Mouse (Mus musculus): ENCODE measurements around the gene Fam107b. TPM values are rescaled to one million over a fixed set of nuclear protein-coding genes. Genes with fewer than 3 reads are reported as not detected.
A peak's percentile ranks its signal among the peaks of the same experiment; 100 is the strongest.

Gene Fam107b
- polyA plus RNA-seq, 1 experiment from 2014 or later: 38.7 TPM

DNA sequence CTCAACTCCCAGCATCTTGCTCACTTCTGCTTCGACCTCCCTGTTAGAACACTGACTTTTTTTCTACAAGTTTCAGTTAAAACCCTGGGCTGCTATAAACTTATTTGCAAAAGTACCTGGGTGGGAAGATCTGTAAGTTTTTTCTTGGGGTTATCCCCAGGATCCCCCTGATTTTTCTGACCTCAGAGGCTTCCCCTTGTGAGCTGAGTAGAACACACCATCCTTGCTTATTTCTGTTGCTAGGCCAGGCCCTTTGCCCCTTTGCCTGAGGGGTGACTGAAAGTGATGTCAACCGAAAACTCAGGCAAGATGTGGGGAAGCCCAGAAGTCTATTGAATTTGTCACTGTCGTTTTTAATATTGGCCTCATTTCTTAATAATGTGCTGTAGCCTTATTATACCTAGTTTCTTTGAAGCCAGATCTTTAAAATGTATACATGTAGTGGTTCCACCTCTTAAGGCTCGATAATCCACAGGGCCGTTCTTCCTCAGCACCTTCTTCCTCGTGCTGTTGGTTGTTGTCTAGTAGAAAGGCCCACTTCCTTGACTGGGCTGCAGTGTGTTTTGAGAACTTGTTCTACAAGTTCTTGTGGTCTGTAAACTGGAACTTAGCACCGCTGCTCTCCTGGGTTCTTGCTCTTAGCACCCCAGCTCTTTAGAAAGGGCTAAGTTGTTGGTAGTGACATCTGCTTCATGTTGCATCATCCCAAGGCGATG, 153.3 kb downstream of the Fam107b start:
- H3K36me3 ChIP-seq (replicated peaks; ENCODE audit: control insufficient read depth, insufficient read depth): no peaks in the 10 kb centered on the region
- no peak overlapping the region for H3K9ac ChIP-seq
- H3K4me2 ChIP-seq (replicated peaks): no peak overlapping the region
- no peak overlapping the region for H3K27ac ChIP-seq
- no peaks in the 10 kb centered on the region for H3K27me3 ChIP-seq (ENCODE audit: control insufficient read depth, insufficient read depth, low read length)
- 85% methylated on average over 8 of the region's 8 CpGs for WGBS
- ATAC-seq (ENCODE audit: low FRiP score) (no peak), DNase-seq (ENCODE audit: low spot score) (no peak)
- peaks cover 4% of the 10 kb centered on the region; the same call in 1 of the 2 replicates for H3K4me1 ChIP-seq (replicated peaks; ENCODE audit: control insufficient read depth, insufficient read depth, low read length)
- H3K4me3 ChIP-seq (replicated peaks; ENCODE audit: low read length): no peak overlapping the region
- H3K9me3 ChIP-seq (ENCODE audit: control insufficient read depth, low read length): no peaks in the 10 kb centered on the region

DNA sequence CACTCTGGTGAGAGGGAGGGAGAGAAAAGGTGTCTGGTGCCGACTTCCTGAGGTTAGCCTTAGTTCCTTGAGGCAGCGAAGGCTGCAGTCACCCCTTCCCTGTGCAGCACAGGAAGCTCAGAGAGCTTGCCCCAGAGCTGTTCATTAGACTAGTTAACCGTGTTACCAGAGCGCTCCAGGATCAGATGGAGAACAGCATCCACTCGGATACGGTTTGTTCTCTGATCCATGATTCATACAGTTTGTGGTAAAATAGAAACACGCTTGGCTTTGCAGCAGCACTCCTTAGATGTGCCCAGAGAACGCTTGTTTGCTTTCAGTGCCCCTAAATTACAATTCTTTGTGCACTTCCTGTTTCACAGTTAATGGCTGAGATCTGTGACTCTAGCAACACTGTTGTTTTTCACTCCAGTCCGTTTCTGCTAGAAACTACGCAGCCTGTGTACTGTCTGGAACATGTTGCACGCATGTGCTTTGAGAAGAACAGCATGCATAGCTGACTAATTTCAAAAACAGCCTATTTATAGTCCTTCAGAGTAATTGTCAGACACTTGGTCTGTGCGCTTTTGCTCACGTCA, 156.3 kb downstream of the Fam107b start:
- DNase-seq (ENCODE audit: low spot score) (no peak), ATAC-seq (ENCODE audit: low FRiP score) (no peak)
- Histone ChIP-seq H3K4me3 (replicated peaks; ENCODE audit: low read length) (no peak overlapping the region), H3K9me3 (ENCODE audit: control insufficient read depth, low read length) (no peaks in the 10 kb centered on the region), H3K4me1 (replicated peaks; ENCODE audit: control insufficient read depth, insufficient read depth, low read length) (peaks cover 4% of the 10 kb centered on the region), H3K9ac (no peak overlapping the region), H3K4me2 (replicated peaks) (no peak overlapping the region), H3K27me3 (ENCODE audit: control insufficient read depth, insufficient read depth, low read length) (no peaks in the 10 kb centered on the region), H3K27ac (no peak overlapping the region), H3K36me3 (replicated peaks; ENCODE audit: control insufficient read depth, insufficient read depth) (no peaks in the 10 kb centered on the region)
- 74% methylated on average over 13 of the region's 13 CpGs for whole genome bisulfite sequencing

DNA sequence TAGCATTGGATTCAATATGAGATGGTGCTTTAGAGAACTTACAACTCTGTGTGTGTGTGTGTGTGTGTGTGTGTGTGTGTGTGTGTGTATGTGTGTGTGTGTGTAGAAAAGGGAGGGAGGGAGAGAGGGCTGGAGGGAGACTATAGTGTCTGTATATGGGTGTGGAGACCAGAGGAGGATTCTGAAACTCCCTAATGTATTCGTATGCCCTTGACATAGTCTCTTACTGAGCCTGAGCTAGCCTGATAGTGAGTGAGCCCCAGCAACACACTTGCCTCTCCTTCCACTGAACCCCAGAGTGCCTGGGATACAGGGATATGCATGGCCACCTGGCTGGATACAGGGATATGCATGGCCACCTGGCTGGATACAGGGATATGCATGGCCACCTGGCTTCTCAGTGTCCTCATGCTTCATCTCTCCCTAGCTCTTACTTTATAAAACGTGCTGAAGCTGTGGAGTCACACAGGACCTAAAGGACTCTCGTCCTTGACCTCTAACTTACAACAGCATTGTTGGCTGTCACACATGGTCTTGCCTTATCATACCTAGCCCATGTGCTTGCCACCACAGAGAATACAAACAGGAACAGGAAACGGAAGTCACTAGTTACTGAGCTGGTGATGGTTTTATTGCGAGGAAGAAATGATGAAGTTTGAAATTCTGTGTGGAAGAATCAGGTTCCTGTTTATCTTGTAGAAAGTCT, 157.1 kb downstream of the Fam107b start:
- Histone ChIP-seq H3K4me2 (replicated peaks) (no peak overlapping the region), H3K27ac (no peak overlapping the region), H3K9ac (no peak overlapping the region), H3K4me3 (replicated peaks; ENCODE audit: low read length) (no peak overlapping the region), H3K36me3 (replicated peaks; ENCODE audit: control insufficient read depth, insufficient read depth) (no peaks in the 10 kb centered on the region), H3K27me3 (ENCODE audit: control insufficient read depth, insufficient read depth, low read length) (no peaks in the 10 kb centered on the region), H3K9me3 (ENCODE audit: control insufficient read depth, low read length) (no peaks in the 10 kb centered on the region), H3K4me1 (replicated peaks; ENCODE audit: control insufficient read depth, insufficient read depth, low read length) (peaks cover 7% of the 10 kb centered on the region)
- WGBS: 86% methylated on average over 5 of the region's 5 CpGs
- ATAC-seq (ENCODE audit: low FRiP score) (no peak), DNase-seq (ENCODE audit: low spot score) (no peak)

DNA sequence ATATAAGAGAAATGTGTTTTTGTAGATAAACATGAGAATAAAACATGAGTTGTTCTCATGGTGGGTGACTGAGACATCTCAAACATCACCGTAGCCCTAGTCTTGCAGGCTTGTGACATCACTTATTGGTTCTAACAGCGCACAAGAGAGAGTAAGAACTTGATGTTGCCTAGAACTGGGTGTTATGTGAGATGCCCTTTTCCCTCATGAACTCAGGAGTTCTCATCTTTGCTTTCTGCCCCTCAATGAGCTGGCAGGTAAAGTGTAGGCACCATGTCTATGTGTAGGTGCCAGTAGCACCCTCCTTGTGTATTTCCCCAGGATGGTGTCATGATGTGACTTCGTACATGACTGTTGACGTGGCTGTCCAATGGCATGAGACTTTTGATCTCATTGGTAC, 157.8 kb downstream of the Fam107b start:
- Histone ChIP-seq H3K36me3 (replicated peaks; ENCODE audit: control insufficient read depth, insufficient read depth) (no peaks in the 10 kb centered on the region), H3K27me3 (ENCODE audit: control insufficient read depth, insufficient read depth, low read length) (no peaks in the 10 kb centered on the region), H3K4me3 (replicated peaks; ENCODE audit: low read length) (no peak overlapping the region), H3K4me2 (replicated peaks) (no peak overlapping the region), H3K4me1 (replicated peaks; ENCODE audit: control insufficient read depth, insufficient read depth, low read length) (peaks cover 11% of the 10 kb centered on the region), H3K27ac (no peak overlapping the region), H3K9ac (no peak overlapping the region), H3K9me3 (ENCODE audit: control insufficient read depth, low read length) (no peaks in the 10 kb centered on the region)
- DNase-seq (ENCODE audit: low spot score) (no peak), ATAC-seq (ENCODE audit: low FRiP score) (no peak)
- WGBS: 97% methylated on average over 4 of the region's 4 CpGs

DNA sequence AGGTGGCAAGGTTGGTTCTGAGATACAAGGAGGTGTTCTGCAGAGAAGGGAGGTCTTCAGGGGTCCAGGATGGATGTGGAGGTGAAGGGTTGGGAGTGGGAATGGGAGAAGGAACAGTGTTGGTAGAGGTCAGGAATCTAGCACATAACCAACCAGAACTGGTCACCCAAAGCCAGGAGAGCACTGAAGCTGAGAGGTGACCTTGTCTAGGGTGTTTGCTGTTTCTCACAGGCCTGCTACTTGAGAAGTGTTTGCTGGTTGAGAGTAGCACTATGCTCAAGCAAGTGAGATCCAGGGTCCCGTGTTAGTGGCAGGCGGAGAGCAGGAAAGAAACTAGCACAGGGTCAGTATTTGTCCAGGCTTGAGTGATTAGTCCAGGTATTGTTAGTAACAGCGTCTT, 159.3 kb downstream of the Fam107b start:
- H3K36me3 ChIP-seq (replicated peaks; ENCODE audit: control insufficient read depth, insufficient read depth): no peaks in the 10 kb centered on the region
- no peak overlapping the region for H3K27ac ChIP-seq
- no peak overlapping the region for H3K4me2 ChIP-seq (replicated peaks)
- no peak overlapping the region for H3K4me3 ChIP-seq (replicated peaks; ENCODE audit: low read length)
- WGBS: 89% methylated on average over 3 of the region's 3 CpGs
- ATAC-seq (ENCODE audit: low FRiP score): no peak
- H3K9ac ChIP-seq: no peak overlapping the region
- peaks cover 11% of the 10 kb centered on the region for H3K4me1 ChIP-seq (replicated peaks; ENCODE audit: control insufficient read depth, insufficient read depth, low read length)
- H3K9me3 ChIP-seq (ENCODE audit: control insufficient read depth, low read length): no peaks in the 10 kb centered on the region
- DNase-seq (ENCODE audit: low spot score): no peak
- no peaks in the 10 kb centered on the region for H3K27me3 ChIP-seq (ENCODE audit: control insufficient read depth, insufficient read depth, low read length)

DNA sequence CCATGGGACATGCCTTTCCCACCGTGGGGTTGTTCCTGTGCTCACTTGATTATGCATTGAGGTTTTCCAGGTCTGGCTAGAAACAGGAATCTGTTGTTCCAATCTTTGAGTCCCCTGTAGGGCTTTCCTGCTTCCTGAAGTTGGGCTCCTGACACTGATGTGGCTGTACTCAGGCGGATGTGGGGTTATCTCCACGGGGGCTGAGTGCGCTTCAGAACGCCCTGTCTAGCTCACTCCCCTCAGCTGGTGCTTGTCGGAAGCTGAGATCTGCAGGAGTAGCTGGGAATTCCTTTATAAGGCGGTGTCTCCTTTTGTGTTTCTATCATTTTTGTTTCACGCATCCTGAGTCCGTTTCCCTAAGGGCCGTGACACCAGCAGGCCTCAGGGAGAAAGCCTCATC, 160.5 kb downstream of the Fam107b start:
- H3K36me3 ChIP-seq (replicated peaks; ENCODE audit: control insufficient read depth, insufficient read depth): no peaks in the 10 kb centered on the region
- no peaks in the 10 kb centered on the region for H3K27me3 ChIP-seq (ENCODE audit: control insufficient read depth, insufficient read depth, low read length)
- no peak overlapping the region for H3K4me2 ChIP-seq (replicated peaks)
- peaks cover 11% of the 10 kb centered on the region for H3K4me1 ChIP-seq (replicated peaks; ENCODE audit: control insufficient read depth, insufficient read depth, low read length)
- H3K9ac ChIP-seq: no peak overlapping the region
- no peak overlapping the region for H3K4me3 ChIP-seq (replicated peaks; ENCODE audit: low read length)
- WGBS: 57% methylated on average over 10 of the region's 10 CpGs
- ATAC-seq (ENCODE audit: low FRiP score) (no peak), DNase-seq (ENCODE audit: low spot score) (no peak)
- no peaks in the 10 kb centered on the region for H3K9me3 ChIP-seq (ENCODE audit: control insufficient read depth, low read length)
- H3K27ac ChIP-seq: no peak overlapping the region

DNA sequence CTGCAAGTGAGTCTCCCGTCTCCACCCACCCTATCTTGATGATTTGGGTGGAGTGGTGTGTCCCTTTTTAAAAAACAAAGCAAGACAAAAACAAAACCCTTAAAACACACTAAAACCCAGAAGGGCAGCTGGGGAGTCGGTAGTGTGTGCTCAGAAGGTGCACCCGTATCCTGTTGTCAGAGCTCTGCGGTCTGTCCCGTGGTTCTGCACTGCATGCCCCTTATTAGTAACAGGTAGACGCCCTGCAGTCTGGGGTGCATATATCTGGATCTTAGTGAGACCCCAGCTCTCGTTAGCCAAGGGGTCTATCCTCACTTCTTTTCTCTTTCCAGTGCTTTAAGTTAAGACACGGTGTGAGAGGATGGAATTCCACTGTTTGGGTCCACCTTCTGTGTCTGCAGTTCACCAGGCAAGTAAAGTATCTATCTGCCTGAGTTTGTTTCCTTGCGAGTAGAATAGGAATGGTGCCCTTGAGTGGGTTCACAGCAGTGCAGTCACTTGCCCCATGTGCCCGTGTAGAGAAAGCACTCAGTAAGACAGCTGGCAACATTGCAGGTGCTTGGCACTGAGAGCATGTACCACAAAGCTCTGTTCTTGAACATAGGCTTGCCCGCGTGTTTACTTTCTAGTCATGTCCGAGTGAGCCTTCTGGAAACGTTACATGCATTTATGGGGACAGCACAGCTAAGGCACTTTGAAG, 161.2 kb downstream of the Fam107b start:
- H3K9ac ChIP-seq: no peak overlapping the region
- no peaks in the 10 kb centered on the region for H3K27me3 ChIP-seq (ENCODE audit: control insufficient read depth, insufficient read depth, low read length)
- H3K4me3 ChIP-seq (replicated peaks; ENCODE audit: low read length): no peak overlapping the region
- peaks cover 8% of the 10 kb centered on the region for H3K4me1 ChIP-seq (replicated peaks; ENCODE audit: control insufficient read depth, insufficient read depth, low read length)
- H3K36me3 ChIP-seq (replicated peaks; ENCODE audit: control insufficient read depth, insufficient read depth): no peaks in the 10 kb centered on the region
- no peak for DNase-seq (ENCODE audit: low spot score)
- no peak overlapping the region for H3K4me2 ChIP-seq (replicated peaks)
- H3K27ac ChIP-seq: no peak overlapping the region
- 88% methylated on average over 14 of the region's 14 CpGs for WGBS
- no peaks in the 10 kb centered on the region for H3K9me3 ChIP-seq (ENCODE audit: control insufficient read depth, low read length)
- no peak for ATAC-seq (ENCODE audit: low FRiP score)

DNA sequence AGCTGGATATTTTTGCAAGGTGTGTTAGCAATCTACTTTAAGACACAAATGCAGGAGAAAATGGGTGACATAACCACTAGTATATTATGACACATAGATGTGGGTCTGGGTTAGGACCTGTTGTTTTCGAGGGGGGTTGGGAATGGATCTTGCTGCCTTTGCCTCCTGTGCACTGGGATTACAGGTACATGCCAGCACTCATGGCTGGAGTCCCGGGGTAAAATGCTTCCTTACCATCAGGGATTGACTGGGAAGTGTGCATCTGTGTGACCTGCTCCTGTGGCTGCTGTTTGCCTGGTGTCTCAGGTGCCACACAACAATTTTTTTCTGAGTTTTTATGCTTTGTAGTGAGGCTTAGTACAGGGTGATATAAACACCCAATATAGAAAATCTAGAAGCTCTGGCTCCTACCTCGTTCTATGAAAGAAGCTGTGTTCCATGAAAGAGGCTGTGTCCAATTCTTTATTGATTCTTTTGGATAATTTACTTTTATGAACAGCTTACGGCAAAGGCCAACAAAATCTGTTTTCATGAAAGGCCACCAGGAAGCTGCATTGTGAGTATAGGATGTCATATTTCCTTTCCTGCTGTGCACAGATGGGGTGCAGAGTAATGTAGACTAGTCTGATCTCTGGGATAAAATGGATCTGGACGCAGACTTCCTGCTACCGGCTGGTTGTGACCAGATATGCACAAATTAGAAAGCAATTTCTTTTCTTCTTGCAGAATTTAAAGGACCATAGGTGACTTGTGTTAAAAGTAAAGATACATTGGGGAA, 167.8 kb downstream of the Fam107b start:
- H3K9me3 ChIP-seq (ENCODE audit: control insufficient read depth, low read length): no peaks in the 10 kb centered on the region
- H3K27ac ChIP-seq: peak overlapping the region; percentile 28; the same call in 1 of the 2 replicates
- no peak overlapping the region for H3K9ac ChIP-seq
- H3K4me2 ChIP-seq (replicated peaks): no peak overlapping the region
- DNase-seq (ENCODE audit: low spot score): no peak
- peaks cover 37% of the 10 kb centered on the region for H3K4me1 ChIP-seq (replicated peaks; ENCODE audit: control insufficient read depth, insufficient read depth, low read length)
- no peaks in the 10 kb centered on the region for H3K27me3 ChIP-seq (ENCODE audit: control insufficient read depth, insufficient read depth, low read length)
- ATAC-seq (ENCODE audit: low FRiP score): no peak
- H3K36me3 ChIP-seq (replicated peaks; ENCODE audit: control insufficient read depth, insufficient read depth): no peaks in the 10 kb centered on the region
- H3K4me3 ChIP-seq (replicated peaks; ENCODE audit: low read length): no peak overlapping the region
- 47% methylated on average over 6 of the region's 6 CpGs for WGBS

Measured in hindbrain, embryonic 14.5 days (tissue).